Mouse (Mus musculus): ENCODE data around the gene Xndc1. TPM values are rescaled to one million over a fixed set of nuclear protein-coding genes. Genes with fewer than 3 reads are reported as not detected.
A peak's percentile ranks its signal among the peaks of the same experiment; 100 is the strongest.

Xndc1 gene
- polyA plus RNA-seq, 1 experiment from 2014 or later: 21.6 TPM

DNA sequence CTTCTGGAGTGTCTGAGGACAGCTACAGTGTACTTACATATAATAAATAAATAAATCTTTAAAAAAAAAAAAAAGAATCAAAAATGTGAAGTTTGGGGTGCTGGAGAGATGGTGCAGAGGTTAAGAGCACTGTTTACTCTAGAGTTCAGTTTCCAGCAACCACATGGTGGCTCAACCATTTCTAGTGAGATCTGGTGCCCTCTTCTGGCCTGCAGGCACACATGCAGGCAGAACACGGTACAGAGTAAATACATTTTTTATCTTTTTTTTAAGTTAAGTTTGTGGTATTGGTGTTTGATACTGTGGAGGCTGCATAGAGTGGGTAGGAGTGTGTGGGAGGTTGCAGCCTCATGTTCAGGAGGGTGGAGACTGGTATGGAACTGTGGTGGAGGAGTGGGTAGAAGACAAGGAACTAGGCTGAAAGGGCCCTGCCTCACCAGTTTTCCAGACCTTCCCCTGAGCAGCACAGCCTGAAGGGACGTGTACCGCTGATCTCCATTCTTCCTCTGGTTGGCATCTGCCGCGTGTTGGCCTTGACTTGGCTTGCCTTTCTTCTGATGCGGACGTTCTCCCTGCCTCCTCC lies 11.5 kb downstream of the Xndc1 start:
- H3K27ac ChIP-seq (ENCODE audit: low read length): no peak overlapping the region
- H3K36me3 ChIP-seq (ENCODE audit: control insufficient read depth, insufficient read depth, low read length): peaks cover 18% of the 10 kb centered on the region; the same call in 1 of the 2 replicates
- H3K27me3 ChIP-seq (replicated peaks; ENCODE audit: control insufficient read depth, insufficient read depth, low read length): no peaks in the 10 kb centered on the region
- no peaks in the 10 kb centered on the region for H3K4me1 ChIP-seq (ENCODE audit: control insufficient read depth, insufficient read depth, low read length)
- 85% methylated on average over 7 of the region's 7 CpGs for WGBS
- no peaks in the 10 kb centered on the region for H3K9me3 ChIP-seq (ENCODE audit: control insufficient read depth, low read length)
- no peak overlapping the region for H3K9ac ChIP-seq (ENCODE audit: low read depth, low read length)
- no peak overlapping the region for H3K4me2 ChIP-seq (ENCODE audit: low read depth, low read length)
- no peak overlapping the region for H3K4me3 ChIP-seq (ENCODE audit: low read length)
- no peak for ATAC-seq

DNA sequence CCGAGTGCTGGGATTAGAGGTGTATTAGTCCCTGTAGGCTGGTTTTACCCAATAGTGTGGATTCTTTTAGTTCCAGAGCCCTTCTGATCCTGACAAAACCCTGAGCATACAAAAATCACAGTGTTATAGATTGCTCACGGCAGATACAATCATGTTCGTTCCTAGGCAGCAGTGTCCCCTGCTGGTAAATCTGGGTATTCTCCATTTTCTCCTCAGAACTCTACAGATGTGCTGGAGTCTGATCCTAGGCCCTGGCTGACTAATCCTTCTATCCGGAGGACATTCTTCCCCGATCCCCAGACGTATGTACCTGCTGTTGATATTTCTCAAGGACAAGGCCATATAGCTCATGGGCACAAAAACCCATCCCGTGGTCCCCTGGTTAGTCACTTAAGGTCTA lies 13.2 kb downstream of the Xndc1 start:
- H3K36me3 ChIP-seq (ENCODE audit: control insufficient read depth, insufficient read depth, low read length): peaks cover 23% of the 10 kb centered on the region
- no peak overlapping the region for H3K4me3 ChIP-seq (ENCODE audit: low read length)
- WGBS: 69% methylated on average over 7 of the region's 7 CpGs
- no peaks in the 10 kb centered on the region for H3K4me1 ChIP-seq (ENCODE audit: control insufficient read depth, insufficient read depth, low read length)
- no peaks in the 10 kb centered on the region for H3K27me3 ChIP-seq (replicated peaks; ENCODE audit: control insufficient read depth, insufficient read depth, low read length)
- 0 out of 2 replicates have a peak, but pooled peaks have one; percentile 31 for ATAC-seq
- no peaks in the 10 kb centered on the region for H3K9me3 ChIP-seq (ENCODE audit: control insufficient read depth, low read length)
- H3K9ac ChIP-seq (ENCODE audit: low read depth, low read length): no peak overlapping the region
- H3K27ac ChIP-seq (ENCODE audit: low read length): no peak overlapping the region
- no peak overlapping the region for H3K4me2 ChIP-seq (ENCODE audit: low read depth, low read length)

DNA sequence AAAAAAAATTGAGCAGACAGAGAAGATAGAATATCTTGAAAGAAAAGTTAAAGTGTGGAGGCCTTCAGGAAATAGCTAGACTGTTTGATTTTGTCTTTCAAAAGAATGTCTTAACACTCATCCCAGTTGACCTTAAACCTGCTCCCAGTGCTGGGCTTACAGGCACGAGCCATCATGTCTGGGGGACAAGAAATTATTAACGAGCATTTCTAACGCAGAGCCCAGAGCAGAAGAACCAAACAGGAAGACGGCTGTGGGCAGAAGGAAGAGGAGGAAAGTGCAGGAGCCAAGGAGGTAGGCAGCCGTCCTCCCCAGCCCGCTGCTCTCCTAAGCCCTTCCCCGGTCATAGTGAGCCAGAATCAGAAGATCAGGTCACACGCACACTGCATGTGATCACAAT lies 15.0 kb downstream of the Xndc1 start:
- Histone ChIP-seq H3K9ac (ENCODE audit: low read depth, low read length) (no peak overlapping the region), H3K9me3 (ENCODE audit: control insufficient read depth, low read length) (no peaks in the 10 kb centered on the region), H3K4me3 (ENCODE audit: low read length) (no peak overlapping the region), H3K27ac (ENCODE audit: low read length) (no peak overlapping the region), H3K36me3 (ENCODE audit: control insufficient read depth, insufficient read depth, low read length) (peaks cover 20% of the 10 kb centered on the region), H3K4me2 (ENCODE audit: low read depth, low read length) (no peak overlapping the region), H3K27me3 (replicated peaks; ENCODE audit: control insufficient read depth, insufficient read depth, low read length) (no peaks in the 10 kb centered on the region), H3K4me1 (ENCODE audit: control insufficient read depth, insufficient read depth, low read length) (no peaks in the 10 kb centered on the region)
- WGBS: 80% methylated on average over 8 of the region's 8 CpGs
- ATAC-seq: no peak

DNA sequence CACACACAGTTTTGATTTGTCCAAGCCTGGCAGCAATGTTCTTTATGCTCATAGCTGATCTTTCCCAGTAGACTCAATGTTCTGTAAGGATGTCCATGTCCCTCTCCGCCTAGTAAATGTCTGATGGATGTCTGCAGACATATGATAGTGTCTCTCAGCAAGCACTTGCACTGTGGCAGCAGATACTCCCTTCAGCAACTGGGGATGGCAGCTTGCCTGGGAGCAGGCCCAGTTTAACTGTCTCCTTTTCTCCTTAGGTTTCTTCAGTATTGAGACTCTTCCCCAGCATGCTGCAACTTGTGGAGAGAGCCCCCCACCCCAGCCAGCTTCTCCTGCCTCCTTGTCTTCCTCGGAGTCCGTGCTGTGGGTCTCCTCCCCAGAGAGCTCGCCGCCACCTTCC lies 16.5 kb downstream of the Xndc1 start:
- Histone ChIP-seq H3K9me3 (ENCODE audit: control insufficient read depth, low read length) (no peaks in the 10 kb centered on the region), H3K9ac (ENCODE audit: low read depth, low read length) (no peak overlapping the region), H3K27ac (ENCODE audit: low read length) (no peak overlapping the region), H3K36me3 (ENCODE audit: control insufficient read depth, insufficient read depth, low read length) (peaks cover 18% of the 10 kb centered on the region), H3K4me1 (ENCODE audit: control insufficient read depth, insufficient read depth, low read length) (no peaks in the 10 kb centered on the region), H3K4me3 (ENCODE audit: low read length) (no peak overlapping the region), H3K27me3 (replicated peaks; ENCODE audit: control insufficient read depth, insufficient read depth, low read length) (no peaks in the 10 kb centered on the region), H3K4me2 (ENCODE audit: low read depth, low read length) (no peak overlapping the region)
- ATAC-seq: no peak
- WGBS: 95% methylated on average over 5 of the region's 5 CpGs

DNA sequence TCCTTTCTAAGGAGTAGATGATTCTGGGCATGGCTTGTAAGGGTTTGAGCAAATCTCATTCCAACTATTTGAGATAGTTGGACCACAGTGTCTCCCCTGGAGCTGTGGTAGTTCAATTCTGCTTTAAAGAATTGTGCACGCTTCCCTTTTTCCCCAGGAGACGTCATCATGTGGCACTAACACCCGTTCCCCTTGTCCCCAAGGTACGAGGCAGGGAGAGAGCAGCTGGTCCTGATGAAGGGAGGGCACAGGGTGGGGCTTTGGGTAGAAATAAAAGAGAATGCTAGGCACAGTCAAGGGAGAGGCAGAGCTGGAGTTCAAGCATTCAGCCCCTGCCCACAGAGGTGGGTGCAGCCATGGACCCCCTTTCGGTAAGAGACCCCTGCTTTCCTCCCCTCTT lies 17.5 kb downstream of the Xndc1 start, which contains the start of gene Trpc2:
Gene Trpc2 (plus strand): TSS at position 301 of the 400 bp plus-strand sequence.
- H3K27me3 ChIP-seq (replicated peaks; ENCODE audit: control insufficient read depth, insufficient read depth, low read length): no peaks in the 10 kb centered on the region
- no peaks in the 10 kb centered on the region for H3K4me1 ChIP-seq (ENCODE audit: control insufficient read depth, insufficient read depth, low read length)
- H3K36me3 ChIP-seq (ENCODE audit: control insufficient read depth, insufficient read depth, low read length): peaks cover 18% of the 10 kb centered on the region
- no peak within 1 kb of the TSS for H3K9ac ChIP-seq (ENCODE audit: low read depth, low read length)
- no peak for ATAC-seq
- H3K27ac ChIP-seq (ENCODE audit: low read length): no peak within 1 kb of the TSS
- WGBS: 78% methylated on average over 5 of the region's 5 CpGs
- H3K4me3 ChIP-seq (ENCODE audit: low read length): no peak within 1 kb of the TSS
- no peak within 1 kb of the TSS for H3K4me2 ChIP-seq (ENCODE audit: low read depth, low read length)
- H3K9me3 ChIP-seq (ENCODE audit: control insufficient read depth, low read length): no peaks in the 10 kb centered on the region

DNA sequence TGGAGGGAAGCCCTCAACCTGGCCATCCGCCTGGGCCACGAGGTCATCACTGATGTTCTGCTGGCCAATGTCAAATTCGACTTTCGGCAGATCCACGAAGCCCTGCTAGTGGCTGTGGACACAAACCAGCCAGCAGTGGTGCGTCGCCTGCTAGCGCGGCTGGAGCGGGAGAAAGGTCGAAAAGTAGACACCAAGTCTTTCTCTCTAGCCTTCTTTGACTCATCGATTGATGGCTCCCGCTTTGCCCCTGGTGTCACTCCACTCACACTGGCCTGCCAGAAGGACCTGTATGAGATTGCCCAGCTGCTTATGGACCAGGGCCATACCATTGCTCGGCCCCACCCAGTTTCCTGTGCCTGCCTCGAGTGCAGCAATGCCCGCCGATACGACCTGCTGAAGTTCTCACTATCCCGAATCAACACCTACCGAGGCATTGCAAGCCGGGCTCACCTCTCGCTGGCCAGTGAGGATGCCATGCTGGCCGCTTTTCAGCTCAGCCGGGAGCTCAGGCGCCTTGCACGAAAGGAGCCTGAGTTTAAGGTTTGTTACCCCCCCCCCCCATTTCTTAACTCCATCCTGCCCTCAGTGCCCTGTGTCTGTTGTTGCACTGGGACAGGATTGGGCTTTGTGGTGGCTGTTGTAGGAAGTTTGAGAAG lies 18.9 kb downstream of the Xndc1 start:
- ATAC-seq: no peak
- H3K9me3 ChIP-seq (ENCODE audit: control insufficient read depth, low read length): no peaks in the 10 kb centered on the region
- 79% methylated on average over 26 of the region's 26 CpGs for WGBS

DNA sequence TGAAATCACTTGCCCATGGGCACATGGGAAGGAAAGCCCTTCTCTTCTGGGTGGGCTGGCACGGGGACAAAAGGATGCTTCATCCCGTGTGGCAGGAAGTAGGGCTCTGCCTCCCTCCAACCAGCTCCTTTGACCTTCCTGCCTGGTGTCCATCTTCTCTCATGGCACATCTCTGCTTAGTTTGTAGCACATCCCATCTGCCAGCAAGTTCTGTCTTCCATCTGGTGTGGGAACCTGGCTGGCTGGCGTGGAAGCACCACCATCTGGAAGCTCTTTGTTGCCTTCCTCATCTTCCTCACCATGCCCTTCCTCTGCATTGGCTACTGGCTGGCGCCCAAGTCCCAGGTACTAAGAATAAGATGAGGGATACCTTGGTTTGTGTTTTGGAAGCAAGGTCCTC lies 22.0 kb downstream of the Xndc1 start:
- Histone ChIP-seq H3K9ac (ENCODE audit: low read depth, low read length) (no peak overlapping the region), H3K4me2 (ENCODE audit: low read depth, low read length) (no peak overlapping the region), H3K9me3 (ENCODE audit: control insufficient read depth, low read length) (no peaks in the 10 kb centered on the region), H3K4me1 (ENCODE audit: control insufficient read depth, insufficient read depth, low read length) (no peaks in the 10 kb centered on the region), H3K27ac (ENCODE audit: low read length) (no peak overlapping the region), H3K4me3 (ENCODE audit: low read length) (no peak overlapping the region), H3K27me3 (replicated peaks; ENCODE audit: control insufficient read depth, insufficient read depth, low read length) (no peaks in the 10 kb centered on the region), H3K36me3 (ENCODE audit: control insufficient read depth, insufficient read depth, low read length) (peaks cover 6% of the 10 kb centered on the region; the same call in 1 of the 2 replicates)
- WGBS: 87% methylated on average over 4 of the region's 4 CpGs
- ATAC-seq: no peak

More for the DNA sequence above, 18.9 kb downstream of the Xndc1 start:
- Histone ChIP-seq H3K27ac (ENCODE audit: low read length) (no peak overlapping the region), H3K9ac (ENCODE audit: low read depth, low read length) (no peak overlapping the region), H3K27me3 (replicated peaks; ENCODE audit: control insufficient read depth, insufficient read depth, low read length) (no peaks in the 10 kb centered on the region), H3K4me1 (ENCODE audit: control insufficient read depth, insufficient read depth, low read length) (no peaks in the 10 kb centered on the region), H3K4me2 (ENCODE audit: low read depth, low read length) (no peak overlapping the region), H3K36me3 (ENCODE audit: control insufficient read depth, insufficient read depth, low read length) (peaks cover 12% of the 10 kb centered on the region; the same call in 1 of the 2 replicates), H3K4me3 (ENCODE audit: low read length) (no peak overlapping the region)

DNA sequence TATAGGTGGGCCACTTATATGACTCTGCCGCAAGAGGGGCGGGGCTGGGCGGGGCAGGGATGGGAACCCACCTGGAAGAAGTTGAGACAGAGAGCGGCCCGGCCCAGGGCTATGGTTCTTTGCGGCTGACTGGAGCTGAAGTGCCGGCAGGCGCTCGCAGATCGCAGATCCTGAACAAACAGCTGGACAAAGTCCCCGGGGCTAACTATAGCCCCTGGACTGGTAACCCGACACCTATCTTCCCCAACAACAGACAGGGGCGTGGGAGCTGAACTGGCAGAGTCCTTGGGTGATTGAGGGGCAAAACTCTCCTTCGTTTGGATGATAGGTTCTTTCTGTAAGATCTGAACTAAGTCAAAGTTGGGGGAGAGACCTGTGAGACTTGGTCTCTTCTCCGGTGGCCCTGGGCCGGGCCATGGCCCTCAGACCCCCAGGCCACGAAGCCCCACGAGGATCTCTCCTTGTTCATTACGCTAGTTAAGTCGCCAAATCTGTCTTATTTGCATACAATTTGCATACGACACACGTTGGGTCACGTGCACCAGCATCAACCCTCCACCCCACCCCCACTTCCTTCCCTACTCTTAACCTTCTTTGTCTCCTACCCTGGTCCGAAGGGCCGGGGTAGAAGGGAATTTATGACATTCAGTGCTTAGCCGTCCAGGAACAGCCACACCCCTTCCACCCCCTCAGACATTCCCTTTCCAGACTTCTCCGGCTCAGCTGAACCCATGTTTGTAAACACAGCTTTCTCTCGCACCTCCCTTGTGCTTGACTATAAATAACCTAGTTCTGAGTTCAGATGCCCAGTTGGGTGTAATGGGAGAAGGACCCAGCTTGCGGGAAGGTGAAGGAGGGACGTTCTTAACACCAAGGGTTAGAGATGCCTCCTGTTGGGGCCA lies 34.7 kb downstream of the Xndc1 start:
- H3K9ac ChIP-seq (ENCODE audit: low read depth, low read length): peak overlapping the region; percentile 27
- ATAC-seq: peak; percentile 75
- no peak overlapping the region; the same call in 1 of the 2 replicates for H3K27ac ChIP-seq (ENCODE audit: low read length)
- H3K27me3 ChIP-seq (replicated peaks; ENCODE audit: control insufficient read depth, insufficient read depth, low read length): no peaks in the 10 kb centered on the region
- H3K4me1 ChIP-seq (ENCODE audit: control insufficient read depth, insufficient read depth, low read length): peaks cover 13% of the 10 kb centered on the region
- H3K9me3 ChIP-seq (ENCODE audit: control insufficient read depth, low read length): no peaks in the 10 kb centered on the region
- peak overlapping the region; percentile 37 for H3K4me3 ChIP-seq (ENCODE audit: low read length)
- peak overlapping the region; percentile 72 for H3K4me2 ChIP-seq (ENCODE audit: low read depth, low read length)
- 5% methylated on average over 30 of the region's 30 CpGs for WGBS
- no peaks in the 10 kb centered on the region for H3K36me3 ChIP-seq (ENCODE audit: control insufficient read depth, insufficient read depth, low read length)

DNA sequence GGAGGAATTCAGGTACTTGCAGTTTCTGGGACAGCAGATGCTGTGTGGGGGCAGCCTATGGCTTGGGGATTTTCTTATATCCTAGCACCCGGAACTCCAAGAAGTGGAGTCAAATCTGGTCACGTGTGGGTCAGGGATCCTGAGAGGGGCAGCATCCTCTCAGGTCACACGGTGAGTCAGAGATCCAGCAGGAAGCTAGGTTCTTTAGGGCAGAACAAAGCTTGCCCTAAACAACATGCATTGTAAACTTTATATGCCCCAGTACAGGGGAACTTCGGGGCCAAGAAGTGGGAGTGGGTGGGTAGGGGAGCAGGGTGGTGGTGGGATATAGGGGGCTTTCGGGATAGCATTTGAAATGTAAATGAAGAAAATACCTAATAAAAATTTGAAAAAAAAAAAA lies 35.6 kb downstream of the Xndc1 start:
- Histone ChIP-seq H3K27ac (ENCODE audit: low read length) (no peak overlapping the region; the same call in 1 of the 2 replicates), H3K9ac (ENCODE audit: low read depth, low read length) (no peak overlapping the region), H3K9me3 (ENCODE audit: control insufficient read depth, low read length) (no peaks in the 10 kb centered on the region), H3K27me3 (replicated peaks; ENCODE audit: control insufficient read depth, insufficient read depth, low read length) (no peaks in the 10 kb centered on the region), H3K4me2 (ENCODE audit: low read depth, low read length) (no peak overlapping the region), H3K4me1 (ENCODE audit: control insufficient read depth, insufficient read depth, low read length) (peaks cover 13% of the 10 kb centered on the region), H3K36me3 (ENCODE audit: control insufficient read depth, insufficient read depth, low read length) (no peaks in the 10 kb centered on the region), H3K4me3 (ENCODE audit: low read length) (no peak overlapping the region)
- 57% methylated on average over 5 of the region's 5 CpGs for WGBS
- no peak for ATAC-seq
